Mouse (Mus musculus) erythroid progenitor cell, adult 5-6 weeks (primary cell): Measurements from ENCODE around the gene Kat7. TPM values are rescaled to one million over a fixed set of nuclear protein-coding genes. Genes with fewer than 3 reads are reported as not detected.
A peak's percentile ranks its signal among the peaks of the same experiment; 100 is the strongest.

Source experiments
- ATAC-seq: replicated peaks from 2 replicates; pipeline ENCODE4 v1.8.0; 2016; ENCODE audit warnings: moderate number of reproducible peaks, mild to moderate bottlenecking, moderate TSS enrichment, inconsistent platforms; ENCODE audit not compliant: poor library complexity, low FRiP score, severe bottlenecking
- total RNA-seq, 2 experiments: library from RNA; stranded (forward) in 1 of 2; stranded (reverse) in 1 of 2; fragments of 150-400 nt in 1 of 2; fragments of 186-747, 209-891 nt in 1 of 2; gene quantifications; 2 replicates each; pipeline versions ENCODE4 v1.2.3 to v1.2.4; 2015 to 2017; ENCODE audit warnings: low replicate concordance in 2 of 2

The Kat7 gene
- total RNA-seq, 2 experiments from 2014 or later: 72.6 to 94.3 TPM

DNA sequence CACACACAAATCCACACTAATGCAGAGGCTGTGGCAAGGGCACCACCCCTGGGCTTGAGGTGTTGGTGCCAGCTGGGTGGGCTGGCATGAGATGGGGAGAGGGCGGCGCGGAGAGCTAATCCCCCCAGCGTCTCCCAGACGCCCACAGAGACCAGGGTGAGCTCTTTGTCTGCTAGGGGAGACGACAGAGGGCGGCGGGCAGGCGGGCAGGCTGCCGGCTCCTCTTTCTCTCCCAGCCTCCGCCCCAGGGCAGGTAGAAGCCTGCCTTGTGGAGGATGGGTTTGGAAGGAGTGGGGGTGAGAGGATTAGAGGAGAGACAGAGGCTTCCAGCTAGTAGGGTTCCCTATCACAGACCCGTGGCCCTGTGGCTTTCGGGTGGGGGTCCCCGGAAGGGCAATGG, 63.0 kb downstream of the Kat7 start:
- ATAC-seq: no peak

DNA sequence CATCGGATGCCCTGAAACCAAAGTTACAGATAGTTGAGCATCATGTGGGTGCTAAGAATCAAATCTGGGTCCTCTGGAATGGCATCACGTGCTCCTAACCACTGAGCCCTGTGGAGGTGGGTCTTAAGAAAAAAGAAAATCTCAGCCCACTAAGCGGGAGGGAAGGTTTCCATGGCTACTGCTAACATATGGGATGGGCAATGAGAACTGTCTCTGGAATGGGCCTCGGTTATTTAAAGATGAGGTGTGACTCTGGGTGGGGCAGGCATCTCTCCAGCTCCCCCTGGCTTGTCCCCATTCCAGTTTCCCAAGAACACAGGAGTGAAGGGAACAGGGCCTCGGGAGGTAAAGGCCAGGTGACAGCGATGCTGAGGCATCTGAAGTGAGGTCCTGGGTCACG, 64.6 kb downstream of the Kat7 start:
- ATAC-seq: no peak

GRCm38 (mm10) chr11:95242653-95243052, 67.4 kb downstream of the Kat7 start:
- no peak for ATAC-seq

DNA sequence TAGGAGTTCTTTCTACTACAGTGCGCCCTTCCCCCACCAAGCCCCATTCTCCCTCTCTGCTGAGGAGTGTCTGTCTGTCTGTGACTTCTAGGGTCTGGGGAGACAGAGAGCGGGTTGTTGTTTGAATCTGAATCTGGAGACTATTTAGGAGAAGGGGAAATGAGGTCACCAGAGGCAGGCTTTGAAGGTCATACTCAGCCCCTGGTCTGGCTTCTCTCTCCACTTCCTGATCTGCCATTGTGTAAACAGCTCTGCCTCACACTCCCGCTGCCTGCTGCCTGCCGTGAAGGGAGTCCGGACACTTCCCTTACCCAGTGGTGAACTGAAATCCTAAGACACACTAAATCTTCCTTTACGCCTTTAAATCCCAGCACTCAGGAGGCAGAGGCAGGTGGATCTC, 71.6 kb downstream of the Kat7 start:
- ATAC-seq: no peak

DNA sequence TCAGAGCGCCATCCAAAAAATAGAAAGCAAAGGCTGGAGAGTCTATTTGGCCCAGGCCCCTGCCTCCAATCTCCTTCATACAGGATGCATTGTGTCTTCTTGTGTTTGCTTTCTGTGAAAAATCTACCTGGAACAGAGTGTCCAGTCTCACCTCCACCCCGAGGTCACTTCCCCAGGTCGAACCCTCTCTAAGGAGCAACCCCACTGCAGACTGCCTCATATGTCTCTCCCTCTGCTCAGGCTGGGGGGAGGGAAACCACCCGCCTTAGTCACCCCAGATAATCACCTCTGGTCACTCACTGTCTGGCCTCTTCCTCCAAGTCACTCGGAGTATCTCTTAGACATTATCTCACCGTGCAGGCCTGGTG, 77.7 kb downstream of the Kat7 start:
- ATAC-seq: no peak

- ATAC-seq: peak; percentile 62
Measured at GRCm38 (mm10) chr11:95231688-95232328, 78.2 kb downstream of the Kat7 start.

DNA sequence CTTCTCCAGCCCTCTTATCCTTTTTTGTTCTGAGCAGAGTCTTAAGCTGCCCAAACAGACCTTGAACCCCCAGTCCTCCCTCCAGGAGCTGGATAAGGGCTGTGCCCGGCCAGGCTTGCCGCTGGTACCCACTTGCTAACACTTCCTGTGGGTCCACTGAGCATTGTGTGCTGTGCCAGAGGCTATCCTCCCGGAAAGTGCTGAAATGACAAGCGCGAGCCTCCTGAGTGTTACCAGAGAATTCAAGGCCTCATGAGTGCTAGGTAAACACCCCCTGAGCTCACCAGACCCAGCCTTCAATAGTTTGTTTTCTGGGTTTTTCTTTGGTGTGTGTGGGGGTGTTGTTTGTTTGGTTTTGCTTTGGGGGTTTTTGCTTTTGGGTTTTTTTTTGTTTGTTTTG, 82.6 kb downstream of the Kat7 start:
- ATAC-seq: no peak

DNA sequence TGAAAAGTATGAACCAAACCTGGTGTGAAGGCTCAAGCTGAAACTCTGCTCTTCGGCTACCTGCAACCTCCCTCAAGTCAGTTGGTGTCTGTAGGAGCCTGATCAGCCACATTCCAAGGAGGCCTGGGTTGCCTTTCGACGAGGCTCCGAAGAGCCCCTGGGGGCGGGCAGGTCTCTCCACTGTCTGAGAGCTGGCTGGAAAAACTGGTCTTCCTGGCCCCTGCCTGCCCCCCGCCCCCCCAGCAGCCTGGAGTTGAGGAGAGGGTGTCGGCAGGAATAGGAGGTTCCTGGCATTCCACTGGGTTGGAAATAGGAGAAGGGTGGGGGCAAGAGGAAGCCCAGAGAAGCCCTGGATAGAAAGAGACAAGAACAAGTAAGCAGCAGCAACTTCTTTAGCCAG, 84.6 kb downstream of the Kat7 start:
- no peak for ATAC-seq

Other genes with a start within 250 kb of the Kat7 start
- not detected in 2 replicates for gene Itga3, start 233.4 kb downstream of the Kat7 start, total RNA-seq (2015; ENCODE audit: low replicate concordance)
- gene Itga3, start 233.4 kb downstream of the Kat7 start, total RNA-seq (2017; ENCODE audit: low replicate concordance): 0.13 TPM in 1 of 2 replicates, not detected in the other
- gene Dlx3, start 190.1 kb downstream of the Kat7 start, total RNA-seq (2015; ENCODE audit: low replicate concordance): not detected in 2 replicates
- not detected in 2 replicates for gene Dlx3, start 190.1 kb downstream of the Kat7 start, total RNA-seq (2017; ENCODE audit: low replicate concordance)
- gene Dlx4, start 164.0 kb downstream of the Kat7 start, total RNA-seq (2015; ENCODE audit: low replicate concordance): not detected in 2 replicates
- gene Dlx4, start 164.0 kb downstream of the Kat7 start, total RNA-seq (2017; ENCODE audit: low replicate concordance): not detected in 2 replicates
- gene Tac4, start 48.7 kb downstream of the Kat7 start, total RNA-seq (2015; ENCODE audit: low replicate concordance): not detected in 2 replicates
- gene Tac4, start 48.7 kb downstream of the Kat7 start, total RNA-seq (2017; ENCODE audit: low replicate concordance): not detected in 2 replicates
- gene Fam117a, start 26.8 kb upstream of the Kat7 start, total RNA-seq (2015; ENCODE audit: low replicate concordance): 340 and 347 TPM in 2 replicates
- 282 and 287 TPM in 2 replicates for gene Fam117a, start 26.8 kb upstream of the Kat7 start, total RNA-seq (2017; ENCODE audit: low replicate concordance)
- gene Slc35b1, start 74.4 kb upstream of the Kat7 start, total RNA-seq (2015; ENCODE audit: low replicate concordance): 35.0 and 42.3 TPM in 2 replicates
- gene Slc35b1, start 74.4 kb upstream of the Kat7 start, total RNA-seq (2017; ENCODE audit: low replicate concordance): 38.7 and 50.4 TPM in 2 replicates
- gene Spop, start 103.8 kb upstream of the Kat7 start, total RNA-seq (2015; ENCODE audit: low replicate concordance): 57.3 and 75.5 TPM in 2 replicates
- gene Spop, start 103.8 kb upstream of the Kat7 start, total RNA-seq (2017; ENCODE audit: low replicate concordance): 61.7 and 70.0 TPM in 2 replicates
- not detected in 2 replicates for gene Nxph3, start 204.3 kb upstream of the Kat7 start, total RNA-seq (2015; ENCODE audit: low replicate concordance)
- gene Nxph3, start 204.3 kb upstream of the Kat7 start, total RNA-seq (2017; ENCODE audit: low replicate concordance): not detected in 2 replicates